ENCODE assay signal across 14 mouse cellular contexts in the genomic region with DNA sequence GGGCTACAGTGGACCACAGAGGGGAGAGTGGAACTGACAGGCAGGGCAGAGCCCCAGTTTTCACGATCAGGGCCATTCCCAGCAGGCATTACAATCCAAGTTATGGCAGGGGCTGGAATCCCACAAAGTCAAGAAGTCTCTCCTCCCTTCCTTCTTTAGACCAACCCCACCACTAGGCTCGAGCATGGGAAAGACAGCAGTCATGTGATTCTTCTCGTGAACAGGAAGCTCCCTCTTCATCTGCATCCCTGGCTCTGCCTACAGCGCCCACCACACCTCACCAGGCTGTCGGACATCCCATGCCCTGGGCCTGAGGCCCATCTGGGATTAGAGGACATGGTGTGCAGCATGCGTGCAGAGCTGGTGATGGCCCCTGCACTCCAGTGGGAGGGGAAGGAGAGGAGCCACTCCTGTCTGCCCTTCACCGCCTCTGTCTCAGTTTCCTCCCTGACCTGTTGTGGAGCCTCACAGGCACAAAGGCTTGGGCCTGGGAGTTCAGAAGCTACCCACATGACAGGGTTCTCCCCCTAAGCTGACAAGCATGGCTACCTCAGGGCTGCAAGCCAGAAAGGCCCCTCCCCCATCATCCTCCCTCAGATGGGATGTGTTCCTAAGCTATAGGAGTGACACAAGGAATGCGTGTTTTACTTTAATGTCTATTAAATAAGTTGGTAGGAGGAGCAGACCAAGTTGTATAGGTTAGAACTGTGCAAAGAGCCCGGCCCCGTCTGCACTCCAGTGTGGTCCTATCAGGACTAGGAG. TPM values are rescaled to one million over a fixed set of nuclear protein-coding genes. Genes with fewer than 3 reads are reported as not detected.
A peak's percentile ranks its signal among the peaks of the same experiment; 100 is the strongest.
DNase-seq lines count a peak whose midpoint lies in the region; ATAC-seq and TF ChIP-seq lines count a peak whose summit lies in the region.
"Had no signal": no experiment of that assay in that cellular context is flagged by ENCODE, and none has a peak within 500 bp of the region (broad histone marks: within the 10 kb centered on the region; RNA-seq: fewer than 3 reads in every experiment).

No protein-coding gene starts in this region.

- TF ChIP-seq POLR2A in ES-Bruce4 (IDR thresholded peaks at IDR 0.05; ENCODE audit: insufficient read depth, low read length), result peak; percentile 32

- no peaks in the 10 kb centered on the region for H3K9me3 ChIP-seq in ES-Bruce4 (replicated peaks; ENCODE audit: control insufficient read depth, insufficient read depth, low read length, poor library complexity, severe bottlenecking)
- H3K9me3 ChIP-seq: embryonic facial prominence, embryonic 12.5 days; forebrain, embryonic 13.5 days had no signal

- peaks cover 5% of the 10 kb centered on the region for H3K4me1 ChIP-seq in ES-Bruce4 (ENCODE audit: control insufficient read depth, insufficient read depth, low read length)

- no peak overlapping the region for H3K4me3 ChIP-seq in gastrocnemius, adult 2 months
- 0 out of 2 replicates have a peak overlapping the region, but pooled peaks have one; percentile 3 for H3K4me3 ChIP-seq in ES-Bruce4 (ENCODE audit: low read depth, low read length)
- H3K4me3 ChIP-seq: embryonic facial prominence, embryonic 12.5 days; forebrain, embryonic 13.5 days had no signal

- ATAC-seq in megakaryocyte-erythroid progenitor cell, adult 5-6 weeks (replicated peaks; ENCODE audit: low FRiP score, low TSS enrichment, poor library complexity, severe bottlenecking), result no peak
- ATAC-seq: forebrain, embryonic 13.5 days had no signal

- 0 out of 2 replicates have a peak, but pooled peaks have one; percentile 3 for TF ChIP-seq EP300 in ES-Bruce4 (IDR thresholded peaks at IDR 0.05; ENCODE audit: insufficient read depth, low read depth, low read length)

- no peaks in the 10 kb centered on the region for H3K27me3 ChIP-seq in ES-Bruce4 (ENCODE audit: control insufficient read depth, insufficient read depth, low read length, poor library complexity, severe bottlenecking)
- H3K27me3 ChIP-seq: embryonic facial prominence, embryonic 12.5 days had no signal

- 0 out of 2 replicates have a peak, but pooled peaks cover 6% of the 10 kb centered on the region for H3K36me3 ChIP-seq in ES-Bruce4 (ENCODE audit: control insufficient read depth, insufficient read depth, low read length, poor library complexity, severe bottlenecking)

- peak overlapping the region; percentile 31; the same call in 1 of the 2 replicates for H3K27ac ChIP-seq in gastrocnemius, adult 2 months
- H3K27ac ChIP-seq in ES-Bruce4 (ENCODE audit: insufficient read depth, low read length), result peak overlapping the region; percentile 86
- H3K27ac ChIP-seq: forebrain, embryonic 13.5 days; liver, embryonic 14.5 days had no signal

- intact Hi-C loops in gastrocnemius, adult 2 months (cut with DNase I), result loop anchor here (5.0 kb wide), 2 partner anchors 77 to 132 kb away; a partner anchor contains a TSS
- intact Hi-C loops in gastrocnemius, postnatal 36 days (cut with DNase I), result loop anchor here (5.0 kb wide), 1 partner anchor 127 kb away; no protein-coding TSS in a partner anchor

- TF ChIP-seq CTCF in gastrocnemius, adult 2 months (IDR thresholded peaks at IDR 0.05), result no peak
- TF ChIP-seq CTCF in ES-Bruce4 (IDR thresholded peaks at IDR 0.05; ENCODE audit: low read depth, low read length), result no peak

- DNase-seq in gastrocnemius, adult 2 months, result no peak
- no peak for DNase-seq in gastrocnemius, postnatal 36 days
- peak; percentile 54 for DNase-seq in kidney, adult 9 months
- no peak for DNase-seq in kidney, postnatal 14 days
- DNase-seq in kidney, postnatal 4 days, result peak; percentile 69 to 75
- no peak for DNase-seq in right cerebral cortex, adult 2 months (ENCODE audit: low spot score in 2 of 2)
- DNase-seq: cerebellum, adult 2 months; spleen, adult 18-20 months; thymus, postnatal 36 days had no signal

- peak overlapping the region; percentile 62 for H3K9ac ChIP-seq in ES-Bruce4 (ENCODE audit: low read depth, poor library complexity, severe bottlenecking)
- H3K9ac ChIP-seq: embryonic facial prominence, embryonic 12.5 days; forebrain, embryonic 13.5 days had no signal

RNA-seq across cellular contexts. Expression of a gene that starts 1.8 kb away (rescaled TPM):
- total RNA-seq in gastrocnemius, adult 2 months (2021), result 10 to 100 TPM; 46.0 to 55.0 TPM
- 10 to 100 TPM; 41.8 to 45.8 TPM for total RNA-seq in gastrocnemius, postnatal 36 days (2021)
- polyA plus RNA-seq in ES-Bruce4 (2011; ENCODE audit: insufficient read depth, insufficient read length, low read depth, missing spikeins), result 50.4 and 55.0 TPM in 2 replicates
- total RNA-seq in megakaryocyte-erythroid progenitor cell, adult 5-6 weeks (2014; fragmentation: Nextera tagmentation), result 54.6 and 55.4 TPM in 2 replicates
- total RNA-seq in megakaryocyte-erythroid progenitor cell, adult 5-6 weeks (2017), result 29.3 and 45.4 TPM in 2 replicates

RNA-seq across cellular contexts. Expression of a gene that starts 10.7 kb away (rescaled TPM):
- total RNA-seq in gastrocnemius, adult 2 months (2021), result 10 to 100 TPM; 18.8 to 20.7 TPM
- total RNA-seq in gastrocnemius, postnatal 36 days (2021), result 10 to 100 TPM; 12.5 to 13.0 TPM
- 69.3 and 79.4 TPM in 2 replicates for polyA plus RNA-seq in ES-Bruce4 (2011; ENCODE audit: insufficient read depth, insufficient read length, low read depth, missing spikeins)
- total RNA-seq in megakaryocyte-erythroid progenitor cell, adult 5-6 weeks (2014; fragmentation: Nextera tagmentation), result 53.5 and 69.9 TPM in 2 replicates
- total RNA-seq in megakaryocyte-erythroid progenitor cell, adult 5-6 weeks (2017), result 21.6 and 67.6 TPM in 2 replicates

RNA-seq across cellular contexts. Expression of a gene that starts 10.8 kb away (rescaled TPM):
- 10 to 100 TPM; 66.8 to 88.5 TPM for total RNA-seq in gastrocnemius, adult 2 months (2021)
- total RNA-seq in gastrocnemius, postnatal 36 days (2021), result 10 to 100 TPM; 66.8 to 72.4 TPM
- polyA plus RNA-seq in ES-Bruce4 (2011; ENCODE audit: insufficient read depth, insufficient read length, low read depth, missing spikeins), result 29.3 and 35.5 TPM in 2 replicates
- total RNA-seq in megakaryocyte-erythroid progenitor cell, adult 5-6 weeks (2014; fragmentation: Nextera tagmentation), result 55.7 and 76.8 TPM in 2 replicates
- 40.5 and 67.1 TPM in 2 replicates for total RNA-seq in megakaryocyte-erythroid progenitor cell, adult 5-6 weeks (2017)

RNA-seq across cellular contexts. Expression of a gene that starts 13.6 kb away (rescaled TPM):
- 10 to 100 TPM; 43.1 to 51.5 TPM for total RNA-seq in gastrocnemius, adult 2 months (2021)
- 10 to 100 TPM; 44.4 to 46.8 TPM for total RNA-seq in gastrocnemius, postnatal 36 days (2021)
- 34.7 and 35.8 TPM in 2 replicates for polyA plus RNA-seq in ES-Bruce4 (2011; ENCODE audit: insufficient read depth, insufficient read length, low read depth, missing spikeins)
- total RNA-seq in megakaryocyte-erythroid progenitor cell, adult 5-6 weeks (2014; fragmentation: Nextera tagmentation), result 20.5 and 32.1 TPM in 2 replicates
- total RNA-seq in megakaryocyte-erythroid progenitor cell, adult 5-6 weeks (2017), result 14.2 and 19.6 TPM in 2 replicates

RNA-seq across cellular contexts. Expression of a gene that starts 50.3 kb away (rescaled TPM):
- 10 to 100 TPM; 17.2 to 18.6 TPM for total RNA-seq in gastrocnemius, adult 2 months (2021)
- 10 to 100 TPM; 15.8 to 20.8 TPM for total RNA-seq in gastrocnemius, postnatal 36 days (2021)
- polyA plus RNA-seq in ES-Bruce4 (2011; ENCODE audit: insufficient read depth, insufficient read length, low read depth, missing spikeins), result 99.9 and 103 TPM in 2 replicates
- 256 and 306 TPM in 2 replicates for total RNA-seq in megakaryocyte-erythroid progenitor cell, adult 5-6 weeks (2014; fragmentation: Nextera tagmentation)
- 179 and 228 TPM in 2 replicates for total RNA-seq in megakaryocyte-erythroid progenitor cell, adult 5-6 weeks (2017)

Comparison
In these comparisons a context has a peak if more than half of its experiments do, and no peak if none do; other contexts are left out.
1. DNase-seq: peak in kidney, adult 9 months (single experiment) and kidney, postnatal 4 days (2 of 2); none in gastrocnemius, adult 2 months (single experiment), gastrocnemius, postnatal 36 days (0 of 2), kidney, postnatal 14 days (single experiment) and right cerebral cortex, adult 2 months (0 of 2).